Mouse (Mus musculus): ENCODE results near the gene Pcca. TPM values are rescaled to one million over a fixed set of nuclear protein-coding genes. Genes with fewer than 3 reads are reported as not detected.
A peak's percentile ranks its signal among the peaks of the same experiment; 100 is the strongest.

Pcca gene
- polyA plus RNA-seq, 1 experiment = 4.8 TPM

GRCm38 (mm10) chr14:122901177-122901576 is 367.1 kb downstream of the Pcca start:
- no peak for DNase-seq (ENCODE audit: low read depth in 1 of 2, low spot score in 2 of 2)
- WGBS = 96% methylated on average over 3 of the region's 3 CpGs
- no peak overlapping the region for H3K27ac ChIP-seq (ENCODE audit: insufficient read depth, low read length)
- no peak overlapping the region for H3K4me3 ChIP-seq (ENCODE audit: extremely low read depth, insufficient read depth, insufficient read length)
- H3K36me3 ChIP-seq (ENCODE audit: control insufficient read depth, insufficient read depth, low read length) = peaks cover 2% of the 10 kb centered on the region; the same call in 1 of the 2 replicates
- no peaks in the 10 kb centered on the region for H3K4me1 ChIP-seq (ENCODE audit: control insufficient read depth, insufficient read depth, insufficient read length)
- no peaks in the 10 kb centered on the region for H3K27me3 ChIP-seq (ENCODE audit: control insufficient read depth, insufficient read depth, low read length)
- no peak for TF ChIP-seq POLR2A (IDR thresholded peaks at IDR 0.05; ENCODE audit: low read depth, low read length)
- no peak for TF ChIP-seq CTCF (IDR thresholded peaks at IDR 0.05; ENCODE audit: extremely low read depth, insufficient read depth, insufficient read length, insufficient replicate concordance)

DNA sequence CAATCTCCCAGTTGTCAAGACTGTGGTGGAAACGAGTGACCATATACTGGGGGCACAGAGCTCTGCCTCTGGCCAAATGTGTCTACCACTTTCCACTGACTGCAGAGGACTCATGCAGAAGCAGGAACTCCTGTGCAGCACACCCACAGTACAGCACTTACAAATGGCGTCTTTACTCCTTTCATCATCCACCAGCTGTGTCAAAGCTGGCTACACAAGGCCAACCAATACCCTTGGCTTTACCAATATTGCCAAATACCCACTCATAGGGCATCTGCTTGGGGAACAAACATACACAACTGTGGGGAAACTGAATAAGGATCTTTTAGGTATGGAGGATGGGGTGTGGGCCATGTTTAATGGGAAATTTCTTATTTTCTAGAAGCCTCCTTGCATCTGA is 367.6 kb downstream of the Pcca start:
- Histone ChIP-seq H3K4me1 (ENCODE audit: control insufficient read depth, insufficient read depth, insufficient read length) (no peaks in the 10 kb centered on the region), H3K4me3 (ENCODE audit: extremely low read depth, insufficient read depth, insufficient read length) (no peak overlapping the region), H3K36me3 (ENCODE audit: control insufficient read depth, insufficient read depth, low read length) (peaks cover 2% of the 10 kb centered on the region; the same call in 1 of the 2 replicates), H3K27me3 (ENCODE audit: control insufficient read depth, insufficient read depth, low read length) (no peaks in the 10 kb centered on the region), H3K27ac (ENCODE audit: insufficient read depth, low read length) (peak overlapping the region; percentile 15; the same call in 1 of the 2 replicates)
- no peak for TF ChIP-seq CTCF (IDR thresholded peaks at IDR 0.05; ENCODE audit: extremely low read depth, insufficient read depth, insufficient read length, insufficient replicate concordance)
- no peak for TF ChIP-seq POLR2A (IDR thresholded peaks at IDR 0.05; ENCODE audit: low read depth, low read length)
- no peak for DNase-seq (ENCODE audit: low read depth in 1 of 2, low spot score in 2 of 2)
- WGBS = 77% methylated on average over 2 of the region's 2 CpGs

- Histone ChIP-seq H3K27ac (ENCODE audit: insufficient read depth, low read length) (peak overlapping the region; percentile 18; the same call in 1 of the 2 replicates), H3K27me3 (ENCODE audit: control insufficient read depth, insufficient read depth, low read length) (no peaks in the 10 kb centered on the region), H3K4me1 (ENCODE audit: control insufficient read depth, insufficient read depth, insufficient read length) (no peaks in the 10 kb centered on the region), H3K36me3 (ENCODE audit: control insufficient read depth, insufficient read depth, low read length) (peaks cover 2% of the 10 kb centered on the region; the same call in 1 of the 2 replicates), H3K4me3 (ENCODE audit: extremely low read depth, insufficient read depth, insufficient read length) (no peak overlapping the region)
- 48% methylated on average over 2 of the region's 2 CpGs for WGBS
- DNase-seq (ENCODE audit: low read depth in 1 of 2, low spot score in 2 of 2) = peak; percentile 45 to 56
- TF ChIP-seq CTCF (IDR thresholded peaks at IDR 0.05; ENCODE audit: extremely low read depth, insufficient read depth, insufficient read length, insufficient replicate concordance) = no peak
These were observed 368.0 kb downstream of the Pcca start for GRCm38 (mm10) chr14:122902136-122902535.

DNA sequence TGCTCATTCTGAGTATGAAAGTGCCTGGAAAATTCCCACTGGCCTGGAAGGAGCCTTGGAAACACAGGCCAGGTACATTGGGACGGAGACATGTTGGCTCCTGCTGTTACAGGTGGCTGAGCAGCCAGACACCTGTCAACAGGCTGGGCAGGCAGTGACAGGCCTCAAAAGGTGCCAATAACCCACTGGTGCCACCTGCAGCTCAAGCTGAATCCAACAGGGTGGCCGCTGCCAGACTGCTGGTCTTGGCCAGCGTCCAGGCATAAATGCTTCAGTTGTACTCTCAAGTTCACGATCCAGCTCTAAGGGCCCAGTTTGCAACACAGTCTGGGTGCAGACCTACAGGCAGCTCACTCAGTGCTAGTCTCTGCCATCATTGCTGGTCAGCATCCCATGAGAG is 368.8 kb downstream of the Pcca start:
- peak overlapping the region; percentile 18; the same call in 1 of the 2 replicates for H3K27ac ChIP-seq (ENCODE audit: insufficient read depth, low read length)
- DNase-seq (ENCODE audit: low read depth in 1 of 2, low spot score in 2 of 2) = no peak
- WGBS = 63% methylated on average over 4 of the region's 4 CpGs
- H3K4me1 ChIP-seq (ENCODE audit: control insufficient read depth, insufficient read depth, insufficient read length) = no peaks in the 10 kb centered on the region
- H3K36me3 ChIP-seq (ENCODE audit: control insufficient read depth, insufficient read depth, low read length) = peaks cover 2% of the 10 kb centered on the region; the same call in 1 of the 2 replicates
- TF ChIP-seq POLR2A (IDR thresholded peaks at IDR 0.05; ENCODE audit: low read depth, low read length) = no peak
- TF ChIP-seq CTCF (IDR thresholded peaks at IDR 0.05; ENCODE audit: extremely low read depth, insufficient read depth, insufficient read length, insufficient replicate concordance) = no peak
- H3K27me3 ChIP-seq (ENCODE audit: control insufficient read depth, insufficient read depth, low read length) = no peaks in the 10 kb centered on the region
- no peak overlapping the region for H3K4me3 ChIP-seq (ENCODE audit: extremely low read depth, insufficient read depth, insufficient read length)

- Histone ChIP-seq H3K27me3 (ENCODE audit: control insufficient read depth, insufficient read depth, low read length) (no peaks in the 10 kb centered on the region), H3K36me3 (ENCODE audit: control insufficient read depth, insufficient read depth, low read length) (peaks cover 2% of the 10 kb centered on the region; the same call in 1 of the 2 replicates), H3K4me3 (ENCODE audit: extremely low read depth, insufficient read depth, insufficient read length) (no peak overlapping the region), H3K27ac (ENCODE audit: insufficient read depth, low read length) (no peak overlapping the region), H3K4me1 (ENCODE audit: control insufficient read depth, insufficient read depth, insufficient read length) (no peaks in the 10 kb centered on the region)
- DNase-seq (ENCODE audit: low read depth in 1 of 2, low spot score in 2 of 2) = no peak
- WGBS = 88% methylated on average over 2 of the region's 2 CpGs
- no peak for TF ChIP-seq POLR2A (IDR thresholded peaks at IDR 0.05; ENCODE audit: low read depth, low read length)
- no peak for TF ChIP-seq CTCF (IDR thresholded peaks at IDR 0.05; ENCODE audit: extremely low read depth, insufficient read depth, insufficient read length, insufficient replicate concordance)
These were observed 369.8 kb downstream of the Pcca start for GRCm38 (mm10) chr14:122903923-122904351.

DNA sequence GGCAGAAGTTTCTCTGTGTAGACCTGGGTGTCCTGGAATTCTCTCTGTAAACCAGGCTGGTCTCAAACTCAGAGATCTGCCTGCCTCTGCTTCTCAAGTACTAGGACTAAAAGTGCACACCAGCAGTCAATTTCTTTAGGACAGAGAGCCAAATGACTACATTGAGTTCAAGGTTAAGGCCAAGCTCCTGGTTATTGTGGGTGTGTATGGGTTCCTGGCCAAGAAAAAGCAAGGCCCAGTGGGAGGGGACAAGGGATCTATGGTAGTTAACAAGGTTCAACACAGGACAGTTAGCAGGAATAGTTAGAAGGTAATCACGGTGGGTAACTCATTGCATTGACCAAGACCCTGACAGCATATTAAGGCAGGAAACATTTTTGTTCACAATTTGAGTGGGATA is 370.9 kb downstream of the Pcca start:
- WGBS = 94% methylated on average over 1 of the region's 1 CpGs
- no peak for TF ChIP-seq CTCF (IDR thresholded peaks at IDR 0.05; ENCODE audit: extremely low read depth, insufficient read depth, insufficient read length, insufficient replicate concordance)
- no peak for TF ChIP-seq POLR2A (IDR thresholded peaks at IDR 0.05; ENCODE audit: low read depth, low read length)
- no peaks in the 10 kb centered on the region for H3K27me3 ChIP-seq (ENCODE audit: control insufficient read depth, insufficient read depth, low read length)
- H3K4me3 ChIP-seq (ENCODE audit: extremely low read depth, insufficient read depth, insufficient read length) = no peak overlapping the region
- H3K36me3 ChIP-seq (ENCODE audit: control insufficient read depth, insufficient read depth, low read length) = peaks cover 2% of the 10 kb centered on the region; the same call in 1 of the 2 replicates
- H3K4me1 ChIP-seq (ENCODE audit: control insufficient read depth, insufficient read depth, insufficient read length) = no peaks in the 10 kb centered on the region
- no peak overlapping the region for H3K27ac ChIP-seq (ENCODE audit: insufficient read depth, low read length)
- no peak for DNase-seq (ENCODE audit: low read depth in 1 of 2, low spot score in 2 of 2)

DNA sequence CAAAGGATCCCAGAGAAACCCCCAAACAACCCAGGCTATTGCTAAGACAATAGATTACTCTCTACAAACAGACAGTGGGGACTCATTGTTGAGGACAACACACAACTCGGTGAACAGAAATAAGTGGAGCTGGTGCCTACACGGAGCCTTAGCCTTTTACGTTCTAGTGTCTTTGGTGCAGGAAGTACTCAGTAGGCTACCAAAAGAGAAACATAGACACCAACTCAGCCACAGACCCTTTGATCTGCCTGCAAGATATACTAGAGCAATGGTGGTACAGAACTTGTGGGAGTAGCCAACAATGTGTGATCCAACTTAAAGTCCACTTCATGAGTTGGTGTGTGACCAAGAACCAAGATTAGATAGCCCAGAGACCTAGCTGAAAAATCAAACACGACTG is 374.0 kb downstream of the Pcca start:
- no peaks in the 10 kb centered on the region for H3K27me3 ChIP-seq (ENCODE audit: control insufficient read depth, insufficient read depth, low read length)
- TF ChIP-seq CTCF (IDR thresholded peaks at IDR 0.05; ENCODE audit: extremely low read depth, insufficient read depth, insufficient read length, insufficient replicate concordance) = no peak
- TF ChIP-seq POLR2A (IDR thresholded peaks at IDR 0.05; ENCODE audit: low read depth, low read length) = no peak
- 77% methylated on average over 4 of the region's 4 CpGs for WGBS
- no peak overlapping the region for H3K27ac ChIP-seq (ENCODE audit: insufficient read depth, low read length)
- H3K4me1 ChIP-seq (ENCODE audit: control insufficient read depth, insufficient read depth, insufficient read length) = no peaks in the 10 kb centered on the region; the same call in 1 of the 2 replicates
- H3K4me3 ChIP-seq (ENCODE audit: extremely low read depth, insufficient read depth, insufficient read length) = no peak overlapping the region
- no peak for DNase-seq (ENCODE audit: low read depth in 1 of 2, low spot score in 2 of 2)
- H3K36me3 ChIP-seq (ENCODE audit: control insufficient read depth, insufficient read depth, low read length) = peaks cover 2% of the 10 kb centered on the region; the same call in 1 of the 2 replicates
